Mouse (Mus musculus): ENCODE data around the gene F13a1.

DNA sequence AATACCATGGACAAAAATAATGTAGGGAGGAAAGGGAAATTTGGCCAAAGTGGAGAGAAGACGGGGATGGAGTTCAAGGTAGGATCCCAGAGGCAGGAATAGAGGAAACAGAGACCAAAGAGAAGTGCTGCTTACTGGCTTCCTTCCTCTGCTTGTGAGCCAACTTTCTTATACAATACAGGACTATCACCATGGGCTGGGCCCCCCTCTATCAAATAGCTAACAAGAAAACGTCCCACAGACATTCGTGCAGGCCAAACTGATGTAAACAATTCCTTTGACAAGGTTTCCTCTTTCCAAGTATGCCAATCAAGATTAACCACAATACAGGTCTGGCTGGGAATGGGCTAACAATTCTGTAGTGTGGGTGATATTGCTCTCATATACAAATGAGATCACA, 154.0 kb downstream of the F13a1 start:
- no peak for TF ChIP-seq POLR2A (IDR thresholded peaks at IDR 0.05; ENCODE audit: low read depth, low read length)
- no peak for TF ChIP-seq CTCF (conservative IDR thresholded peaks at IDR 0.05; ENCODE audit: insufficient read depth, insufficient read length, low read depth, low read length)
